Mouse (Mus musculus): Measurements from ENCODE around the gene Cpeb4.

Cpeb4 gene

GRCm38 (mm10) chr11:31896905-31897304 is 24.9 kb downstream of the Cpeb4 start:
- in situ Hi-C loops (cut with MseI, MboI): no loop called here

DNA sequence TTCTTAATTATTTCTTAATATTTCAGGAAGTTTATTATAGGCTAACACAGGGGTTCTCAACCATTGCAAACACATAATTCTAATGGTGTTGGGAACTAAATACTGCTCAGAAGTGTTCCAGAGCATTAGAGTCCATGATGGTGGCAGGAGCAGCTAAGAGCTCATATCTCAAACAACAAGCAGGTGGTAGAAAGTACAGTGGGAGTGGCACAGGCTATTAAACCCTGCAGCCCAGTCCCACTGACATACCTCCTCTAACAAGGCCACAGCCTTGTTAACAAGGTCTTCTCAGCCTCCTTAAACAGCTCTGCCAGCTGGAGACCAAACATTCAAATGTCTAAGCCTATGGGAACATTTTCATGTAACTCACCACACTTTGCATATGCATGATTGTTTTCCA is 27.2 kb downstream of the Cpeb4 start:
- in situ Hi-C loops (cut with MseI, MboI): no loop called here

DNA sequence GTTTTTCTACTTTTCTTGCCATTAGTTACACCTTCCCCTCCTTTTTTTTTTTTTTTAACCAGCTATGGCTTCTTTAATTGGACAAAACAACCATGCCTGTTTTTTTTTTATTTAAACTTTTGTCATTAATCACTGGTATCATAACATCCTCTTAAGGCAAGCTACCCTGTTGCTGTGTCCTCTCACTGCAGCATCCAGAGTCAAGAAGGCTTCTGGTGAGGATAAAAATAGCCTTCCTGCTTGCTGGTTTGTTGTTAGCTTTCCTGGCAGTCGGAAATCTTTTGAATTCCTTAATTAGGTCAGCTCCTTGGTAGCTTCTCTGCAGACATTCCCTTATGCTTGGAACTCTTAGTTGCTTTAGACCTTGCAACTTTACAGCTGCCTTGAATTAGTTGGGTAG is 28.7 kb downstream of the Cpeb4 start:
- in situ Hi-C loops (cut with MseI, MboI): no loop called here

- in situ Hi-C loops (cut with MseI, MboI): no loop called here
These were observed 30.4 kb downstream of the Cpeb4 start for GRCm38 (mm10) chr11:31902251-31903001.

DNA sequence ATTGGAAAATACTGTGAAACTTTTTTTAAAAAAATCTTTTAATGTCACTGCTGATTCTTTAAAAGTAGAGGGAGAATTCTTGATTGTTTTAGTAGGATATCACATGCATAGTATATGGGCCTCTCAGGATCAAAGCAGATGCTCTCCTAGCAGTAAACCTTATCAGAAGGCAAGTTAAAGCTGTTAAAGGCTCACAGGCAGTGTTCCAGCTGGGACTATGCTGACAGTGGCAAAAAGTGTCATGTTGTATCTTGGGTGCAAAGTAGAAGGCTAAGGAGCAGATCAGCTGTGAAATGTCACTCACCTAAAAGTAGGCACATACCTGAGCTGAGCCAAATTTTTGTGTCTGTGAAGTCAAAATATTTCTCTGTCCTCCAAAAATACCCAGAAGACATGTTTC is 34.5 kb downstream of the Cpeb4 start:
- in situ Hi-C loops (cut with MseI, MboI): no loop called here

- in situ Hi-C loops (cut with MseI, MboI): no loop called here
These were observed 35.6 kb downstream of the Cpeb4 start for GRCm38 (mm10) chr11:31907650-31908049.

DNA sequence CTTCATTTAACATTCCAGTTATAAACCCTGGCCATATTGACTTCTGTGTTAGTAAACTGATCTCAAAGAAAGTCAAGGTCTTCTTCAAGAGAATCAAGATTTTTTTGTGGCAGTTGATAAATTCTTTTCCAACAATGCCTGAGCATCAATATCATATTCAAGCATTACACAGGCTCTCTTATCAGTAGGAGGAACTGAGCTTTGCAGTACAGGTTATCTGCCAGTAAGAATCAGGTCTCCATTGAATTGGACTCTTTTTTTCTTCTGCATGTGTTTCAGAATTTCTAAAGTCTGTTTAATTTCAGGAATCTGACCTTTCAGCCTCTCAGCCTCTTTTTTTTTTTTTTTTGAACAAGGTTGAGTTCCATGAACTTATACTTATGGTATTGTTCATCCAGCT is 40.9 kb downstream of the Cpeb4 start:
- in situ Hi-C loops (cut with MseI, MboI): no loop called here

DNA sequence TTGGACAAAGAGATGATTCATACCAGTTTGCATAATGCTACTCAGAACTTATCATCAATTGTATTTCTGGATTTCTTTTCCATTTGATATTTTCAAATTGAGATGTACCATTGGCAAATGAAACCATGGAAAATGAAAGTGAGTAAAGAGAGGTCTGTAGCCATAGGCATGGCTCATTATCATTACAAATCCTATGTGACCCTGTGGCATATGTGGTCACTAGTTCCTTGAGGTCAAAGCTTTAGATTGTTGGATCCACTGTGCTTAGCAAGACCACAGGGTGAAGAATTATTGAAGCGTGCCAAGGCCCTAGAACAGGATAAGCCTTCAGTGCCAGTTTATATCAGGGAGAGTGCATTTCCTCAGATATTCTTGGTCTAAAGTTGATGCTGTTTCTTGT is 45.8 kb downstream of the Cpeb4 start:
- in situ Hi-C loops (cut with MseI, MboI): no loop called here

- in situ Hi-C loops (cut with MseI, MboI): no loop called here
These were observed 58.0 kb downstream of the Cpeb4 start for GRCm38 (mm10) chr11:31930051-31930450.

DNA sequence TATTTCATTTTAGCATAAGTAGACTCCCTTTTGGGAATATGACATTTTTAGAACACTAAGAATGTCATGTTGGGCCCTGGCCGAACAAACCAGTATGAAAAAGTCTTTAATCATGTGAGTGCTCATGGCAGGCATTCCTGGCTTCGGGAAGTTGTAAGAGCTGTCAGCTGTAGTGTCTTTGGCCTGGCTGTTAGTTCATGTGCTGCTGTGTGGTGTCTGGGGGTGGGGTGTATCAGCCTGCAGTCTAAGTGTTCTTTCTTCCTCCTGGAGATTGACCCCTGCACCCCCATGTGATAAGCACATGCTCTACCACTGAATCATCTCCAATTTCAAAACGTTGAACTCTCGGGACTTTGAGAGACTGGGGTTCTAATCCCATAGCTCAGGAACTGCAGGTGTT is 63.6 kb downstream of the Cpeb4 start:
- in situ Hi-C loops (cut with MseI, MboI): no loop called here

- in situ Hi-C loops (cut with MseI, MboI): no loop called here
These were observed 65.0 kb downstream of the Cpeb4 start for GRCm38 (mm10) chr11:31936910-31937525.

GRCm38 (mm10) chr11:31940898-31941639 is 69.1 kb downstream of the Cpeb4 start:
- in situ Hi-C loops (cut with MseI, MboI): no loop called here

DNA sequence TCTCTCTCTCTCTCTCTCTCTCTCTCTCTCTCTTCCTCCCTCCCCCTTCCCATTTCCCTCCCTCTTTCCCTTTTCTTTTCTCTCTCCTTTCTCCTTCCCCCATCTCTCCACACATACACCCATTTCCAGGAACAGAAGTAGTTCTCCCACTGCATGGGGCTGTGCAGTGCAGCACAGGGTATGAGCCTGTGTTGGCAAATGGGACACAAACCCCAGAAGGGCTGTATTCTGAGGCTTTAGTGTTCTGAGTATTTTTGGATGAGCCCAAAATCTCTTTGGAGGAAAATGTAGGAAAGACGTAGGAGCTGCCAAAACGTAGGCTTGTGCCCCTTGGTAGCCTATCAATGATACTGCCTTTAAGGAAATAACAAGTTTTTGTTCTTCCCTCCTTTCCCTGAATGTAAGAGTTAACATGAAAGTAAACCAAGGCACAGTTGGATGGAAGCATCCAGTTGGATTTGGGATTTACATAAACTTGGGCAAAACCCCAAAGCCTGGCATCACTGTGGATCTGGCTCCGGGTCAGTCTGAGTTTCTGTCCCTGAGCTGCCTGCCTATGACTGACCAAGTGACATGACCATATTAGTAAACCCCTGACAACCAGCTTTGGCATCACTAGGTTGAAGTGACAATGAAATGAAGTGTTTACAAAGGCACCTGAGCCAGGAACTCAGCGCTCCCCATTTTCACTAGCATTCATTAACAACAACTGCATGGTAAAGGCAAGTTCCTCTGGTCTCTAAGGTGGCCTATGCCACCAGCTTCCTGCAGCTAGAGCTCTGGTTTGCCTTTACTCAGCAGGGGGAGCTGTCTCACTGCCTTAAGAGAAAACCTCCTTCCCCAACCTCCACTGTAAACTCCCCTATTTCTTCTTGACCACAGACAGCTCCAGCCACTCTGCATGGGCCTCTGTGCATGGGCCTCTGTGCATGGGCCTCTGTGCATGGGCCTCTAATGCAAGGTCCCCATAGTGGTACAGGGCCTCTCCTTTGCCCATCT is 69.9 kb downstream of the Cpeb4 start:
- in situ Hi-C loops (cut with MseI, MboI): no loop called here

- in situ Hi-C loops (cut with MseI, MboI): loop anchor here in 1 of 2 experiments (5.0 kb wide), 1 partner anchor 263 kb away; no protein-coding TSS in a partner anchor
These were observed 73.5 kb downstream of the Cpeb4 start for GRCm38 (mm10) chr11:31945471-31945870.

- in situ Hi-C loops (cut with MseI, MboI): loop anchor here in 1 of 2 experiments (5.0 kb wide), 1 partner anchor 266 kb away; no protein-coding TSS in a partner anchor
These were observed 76.7 kb downstream of the Cpeb4 start for GRCm38 (mm10) chr11:31948462-31949330.

- in situ Hi-C loops (cut with MseI, MboI): loop anchor here in 1 of 2 experiments (5.0 kb wide), 1 partner anchor 267 kb away; no protein-coding TSS in a partner anchor
These were observed 77.3 kb downstream of the Cpeb4 start for GRCm38 (mm10) chr11:31949331-31949785.

- in situ Hi-C loops (cut with MseI, MboI): no loop called here
These were observed 88.1 kb downstream of the Cpeb4 start for GRCm38 (mm10) chr11:31960071-31960470.

DNA sequence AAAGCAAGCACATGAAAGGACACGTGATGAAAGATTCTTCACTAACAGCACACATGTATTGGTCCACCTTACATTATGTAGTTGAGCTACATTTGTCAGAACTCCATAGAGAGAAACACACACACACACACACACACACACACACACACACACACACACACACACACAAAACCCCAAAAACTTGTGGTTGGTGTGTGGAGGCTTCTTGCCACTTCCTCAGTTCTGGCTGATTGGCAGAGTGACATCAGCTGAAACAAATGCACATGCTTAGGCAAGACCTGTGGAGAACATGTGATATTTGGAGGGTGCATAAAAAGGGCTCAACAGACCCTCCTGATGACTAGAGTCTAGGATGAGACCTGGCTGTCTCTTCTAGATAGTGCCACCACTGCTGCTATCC is 92.0 kb downstream of the Cpeb4 start:
- in situ Hi-C loops (cut with MseI, MboI): no loop called here

DNA sequence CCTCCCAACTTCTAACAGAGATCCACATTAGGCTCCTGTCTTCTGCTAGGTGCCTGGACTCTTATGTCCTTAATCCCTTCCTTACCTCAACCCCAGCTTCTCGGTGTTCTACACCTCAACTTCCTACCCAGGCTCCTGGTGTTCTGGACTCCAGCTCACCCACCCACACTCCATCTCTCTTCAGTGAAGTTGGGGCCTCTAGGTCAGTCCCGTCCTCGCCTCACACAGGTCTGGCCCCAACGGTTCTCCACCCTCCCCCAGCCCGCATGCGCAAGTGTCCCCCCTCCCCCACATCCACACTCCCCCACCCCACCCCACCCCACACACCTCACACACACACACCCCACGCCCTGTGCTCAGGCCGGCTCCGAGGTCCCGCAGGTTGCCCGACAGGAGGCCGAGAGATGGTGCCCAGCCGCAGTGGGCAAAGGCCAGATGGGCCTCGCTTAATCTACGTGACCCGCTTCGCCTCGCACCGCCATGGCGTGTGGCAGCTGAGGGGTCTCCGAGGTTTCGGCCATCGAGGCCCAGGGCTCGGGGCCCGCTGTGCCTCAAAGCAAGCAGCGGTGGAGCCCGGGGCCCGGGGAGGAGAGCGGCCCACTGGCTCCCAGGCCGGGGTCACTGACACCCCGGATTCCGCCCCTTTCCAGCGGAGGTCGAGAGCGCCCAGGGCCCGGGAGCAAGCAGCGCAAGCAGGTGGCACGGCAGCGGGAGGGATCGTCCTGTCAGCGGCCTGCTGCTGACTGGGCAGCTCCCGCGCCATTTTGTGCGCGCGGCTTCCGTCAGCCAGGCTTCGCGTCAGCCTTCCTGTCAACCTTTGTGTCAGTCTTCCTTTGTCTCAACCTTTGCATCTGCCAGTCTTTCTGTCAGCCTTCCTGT is 93.5 kb downstream of the Cpeb4 start, which contains the start of gene 4930524B15Rik:
4930524B15Rik (plus strand) TSS at position 337 of the 879 bp plus-strand sequence.
- in situ Hi-C loops (cut with MseI, MboI): no loop called here
